ENCODE assay signal across 9 mouse cellular contexts in the genomic region with DNA sequence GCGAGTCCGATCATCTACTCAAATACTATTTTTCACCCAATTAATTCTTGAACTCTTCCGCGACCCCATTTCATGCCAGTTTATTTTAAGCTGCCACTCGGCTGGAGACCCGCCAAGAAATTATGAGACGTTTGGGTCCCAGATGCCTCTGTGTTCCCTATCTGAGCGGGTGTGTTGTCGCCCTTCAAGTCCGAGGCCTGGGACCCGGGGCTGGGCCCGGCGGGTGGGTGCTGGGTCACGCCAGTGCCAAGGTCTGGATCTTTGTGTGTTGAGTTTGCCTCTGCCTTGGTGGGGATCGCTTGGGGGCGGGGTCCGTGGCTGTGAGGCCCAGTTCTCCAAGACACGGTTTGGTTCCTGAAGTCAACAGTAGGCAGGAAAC. TPM values are rescaled to one million over a fixed set of nuclear protein-coding genes. Genes with fewer than 3 reads are reported as not detected.
DNase-seq lines count a peak whose midpoint lies in the region; ATAC-seq lines count a peak whose summit lies in the region.
"Had no signal": no experiment of that assay in that cellular context is flagged by ENCODE, and none has a peak within 500 bp of the region (broad histone marks: within the 10 kb centered on the region; RNA-seq: fewer than 3 reads in every experiment).

No protein-coding gene starts in this region.

- no peak overlapping the region; the same call in 1 of the 2 replicates for H3K9ac ChIP-seq in heart, embryonic 14.5 days (ENCODE audit: low read length)
- H3K9ac ChIP-seq in embryonic facial prominence, embryonic 13.5 days, result no peak overlapping the region
- no peak overlapping the region for H3K9ac ChIP-seq in limb, embryonic 12.5 days (replicated peaks)

- H3K9me3 ChIP-seq in heart, embryonic 14.5 days (ENCODE audit: control insufficient read depth, low read length), result no peaks in the 10 kb centered on the region
- H3K9me3 ChIP-seq in embryonic facial prominence, embryonic 13.5 days, result no peaks in the 10 kb centered on the region
- H3K9me3 ChIP-seq in limb, embryonic 12.5 days, result no peaks in the 10 kb centered on the region

- peaks cover 94% of the 10 kb centered on the region for H3K27me3 ChIP-seq in heart, embryonic 14.5 days (ENCODE audit: control insufficient read depth, insufficient read depth, low read length)
- peaks cover 100% of the 10 kb centered on the region for H3K27me3 ChIP-seq in embryonic facial prominence, embryonic 13.5 days
- H3K27me3 ChIP-seq in limb, embryonic 12.5 days, result peaks cover 98% of the 10 kb centered on the region

- H3K4me3 ChIP-seq in heart, embryonic 14.5 days (ENCODE audit: control insufficient read depth in 1 of 2, insufficient read depth in 1 of 2, low read depth in 1 of 2, low read length in 2 of 2), result peak overlapping the region; percentile 11 to 26; a peak in 2 of 4 replicates
- peak overlapping the region; percentile 31 for H3K4me3 ChIP-seq in embryonic facial prominence, embryonic 13.5 days
- H3K4me3 ChIP-seq in limb, embryonic 12.5 days (replicated peaks), result 0 out of 2 replicates have a peak overlapping the region, but pooled peaks have one; percentile 1

- H3K4me1 ChIP-seq in heart, embryonic 14.5 days (ENCODE audit: control insufficient read depth in 2 of 2, insufficient read depth in 2 of 2, low read length in 2 of 2), result peaks cover 42 to 58% of the 10 kb centered on the region in 2 experiments
- H3K4me1 ChIP-seq in embryonic facial prominence, embryonic 13.5 days, result peaks cover 67% of the 10 kb centered on the region
- H3K4me1 ChIP-seq in limb, embryonic 12.5 days (replicated peaks), result peaks cover 60% of the 10 kb centered on the region

- peak overlapping the region; percentile 86 for H3K4me2 ChIP-seq in heart, embryonic 14.5 days (ENCODE audit: low read length)
- H3K4me2 ChIP-seq in embryonic facial prominence, embryonic 13.5 days, result peak overlapping the region; percentile 57
- peak overlapping the region; percentile 64 for H3K4me2 ChIP-seq in limb, embryonic 12.5 days

- 2% methylated on average over 18 of the region's 18 CpGs for WGBS in heart, embryonic 14.5 days
- WGBS in embryonic facial prominence, embryonic 13.5 days, result 2% methylated on average over 18 of the region's 18 CpGs
- 4% methylated on average over 18 of the region's 18 CpGs for WGBS in limb, embryonic 12.5 days

- DNase-seq in heart, postnatal 36 days, result no peak
- DNase-seq in B cell, adult 2 months, result peak; percentile 19 to 23
- no peak for DNase-seq in gastrocnemius, adult 18-20 months (ENCODE audit: low spot score)
- no peak for DNase-seq in spleen, postnatal 10 days (ENCODE audit: low spot score in 2 of 2)
- no peak for DNase-seq in left cerebral cortex, postnatal 36 days (ENCODE audit: low spot score in 2 of 2)

- no peak overlapping the region for H3K27ac ChIP-seq in heart, embryonic 14.5 days (replicated peaks in 1 of 2; ENCODE audit: control insufficient read depth in 1 of 2, insufficient read depth in 1 of 2, low read depth in 2 of 2, low read length in 2 of 2)
- H3K27ac ChIP-seq in embryonic facial prominence, embryonic 13.5 days, result no peak overlapping the region
- H3K27ac ChIP-seq in limb, embryonic 12.5 days, result no peak overlapping the region

- intact Hi-C loops in heart, postnatal 36 days (cut with DNase I), result no loop called here
- intact Hi-C loops in left cerebral cortex, postnatal 36 days (cut with DNase I), result no loop called here

- no peaks in the 10 kb centered on the region for H3K36me3 ChIP-seq in heart, embryonic 14.5 days (ENCODE audit: control insufficient read depth, insufficient read depth, low read length)
- H3K36me3 ChIP-seq in embryonic facial prominence, embryonic 13.5 days, result no peaks in the 10 kb centered on the region
- no peaks in the 10 kb centered on the region for H3K36me3 ChIP-seq in limb, embryonic 12.5 days

- no peak for ATAC-seq in heart, embryonic 14.5 days (ENCODE audit: insufficient number of reproducible peaks, insufficient read depth, low FRiP score, low read depth)
- no peak for ATAC-seq in embryonic facial prominence, embryonic 13.5 days (ENCODE audit: insufficient number of reproducible peaks, insufficient read depth, low FRiP score, low TSS enrichment, low read depth)
- ATAC-seq in limb, embryonic 12.5 days (ENCODE audit: insufficient number of reproducible peaks, insufficient read depth, low FRiP score, low TSS enrichment, low read depth), result no peak; the same call in 1 of the 2 replicates
- ATAC-seq: CD4-positive, CD25-positive, alpha-beta regulatory T cell, adult 4 months had no signal

RNA-seq across cellular contexts. Expression of gene Gad1, which starts 13.7 kb away (rescaled TPM):
- polyA plus RNA-seq in heart, embryonic 14.5 days (2014; fragmentation: Nextera tagmentation; extraction: Ambion mirVana), result 0.23 and 0.26 TPM in 2 replicates
- total RNA-seq in heart, postnatal 36 days (2021), result under 1 TPM; 0.43 to 0.80 TPM
- 1.3 and 1.5 TPM in 2 replicates for polyA plus RNA-seq in embryonic facial prominence, embryonic 13.5 days (2015; fragmentation: Nextera tagmentation; extraction: Ambion mirVana)
- 0.28 and 0.33 TPM in 2 replicates for polyA plus RNA-seq in limb, embryonic 12.5 days (2016; fragmentation: Nextera tagmentation; extraction: Ambion mirVana)
- total RNA-seq in gastrocnemius, adult 18-20 months (2021), result under 1 TPM in 1 of 2 experiments, not detected in 1; 0.12 TPM
- total RNA-seq in left cerebral cortex, postnatal 36 days (2021), result 100 to 1,000 TPM; 361 to 392 TPM

RNA-seq across cellular contexts. Expression of gene Erich2, which starts 58.0 kb away (rescaled TPM):
- 0.36 and 1.0 TPM in 2 replicates for polyA plus RNA-seq in heart, embryonic 14.5 days (2014; fragmentation: Nextera tagmentation; extraction: Ambion mirVana)
- total RNA-seq in heart, postnatal 36 days (2021), result not detected
- 3.1 and 5.2 TPM in 2 replicates for polyA plus RNA-seq in embryonic facial prominence, embryonic 13.5 days (2015; fragmentation: Nextera tagmentation; extraction: Ambion mirVana)
- polyA plus RNA-seq in limb, embryonic 12.5 days (2016; fragmentation: Nextera tagmentation; extraction: Ambion mirVana), result 0.38 and 0.93 TPM in 2 replicates
- not detected for total RNA-seq in gastrocnemius, adult 18-20 months (2021)
- under 1 TPM; 0.54 to 0.59 TPM for total RNA-seq in left cerebral cortex, postnatal 36 days (2021)
- polyA plus RNA-seq: CD4-positive, CD25-positive, alpha-beta regulatory T cell, adult 4 months had no signal

Comparison
In these comparisons a context has a peak if more than half of its experiments do, and no peak if none do; other contexts are left out.
1. DNase-seq: peak in B cell, adult 2 months (2 of 2); none in heart, postnatal 36 days (0 of 2), gastrocnemius, adult 18-20 months (single experiment), spleen, postnatal 10 days (0 of 2) and left cerebral cortex, postnatal 36 days (0 of 2).
2. RNA of gene Gad1, which starts 13.7 kb away (total RNA-seq): 361 to 392 TPM in left cerebral cortex, postnatal 36 days; 0.43 to 0.80 TPM in heart, postnatal 36 days and 0.12 TPM in gastrocnemius, adult 18-20 months; every median in the first group is over 100 times any median in the second.
3. Peak in every context shown above with its lines, with median percentiles within 50 percentile points of each other: H3K4me2 ChIP-seq and H3K4me3 ChIP-seq.